Comparison of ENCODE assay signal across 25 mouse cellular contexts in the genomic region with DNA sequence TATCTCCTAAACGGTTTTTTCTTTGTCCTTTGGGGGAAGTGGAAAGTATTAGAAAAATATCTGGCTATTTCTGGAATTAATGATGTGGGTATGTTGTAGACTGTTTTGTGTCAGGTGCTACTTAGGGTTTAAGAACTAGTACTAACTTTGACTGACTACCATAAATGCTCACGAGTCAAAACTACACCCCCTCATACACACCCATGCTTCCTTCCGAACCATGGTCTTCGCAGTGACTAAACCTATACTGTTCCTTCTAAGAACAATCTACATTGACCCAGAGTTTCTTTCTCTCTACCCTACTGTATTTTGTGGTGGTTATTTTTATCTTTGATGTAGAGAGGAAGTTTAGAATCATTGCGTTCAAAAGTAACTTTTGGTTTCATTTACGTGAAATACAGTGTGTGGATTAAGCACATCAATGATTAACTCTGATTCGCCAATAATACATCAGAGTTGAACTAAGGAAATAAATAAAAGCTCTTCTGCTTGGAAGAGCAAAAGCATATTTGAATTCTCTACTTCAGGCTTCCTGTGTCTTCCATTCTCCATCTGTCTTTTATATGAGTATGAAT.
A peak's percentile ranks its signal among the peaks of the same experiment; 100 is the strongest.
DNase-seq lines count a peak whose midpoint lies in the region; ATAC-seq and TF ChIP-seq lines count a peak whose summit lies in the region.
"Had no signal": no experiment of that assay in that cellular context is flagged by ENCODE, and none has a peak within 500 bp of the region (broad histone marks: within the 10 kb centered on the region; RNA-seq: fewer than 3 reads in every experiment).

No protein-coding gene starts in this region.

- no peak overlapping the region for H3K4me3 ChIP-seq in kidney, adult 2 months (ENCODE audit: insufficient read depth, low read depth, low read length)
- no peak overlapping the region for H3K4me3 ChIP-seq in myocyte
- H3K4me3 ChIP-seq: embryonic facial prominence, embryonic 15.5 days; limb, embryonic 15.5 days; neural tube, embryonic 15.5 days had no signal

- ATAC-seq in common myeloid progenitor, adult 5-6 weeks (replicated peaks; ENCODE audit: low read depth, poor library complexity, severe bottlenecking), result 0 out of 2 replicates have a peak, but pooled peaks have one; percentile 29
- ATAC-seq: forebrain, embryonic 14.5 days; intestine, embryonic 16.5 days; midbrain, embryonic 16.5 days had no signal

- H3K4me2 ChIP-seq in myocyte (ENCODE audit: low read depth), result peak overlapping the region; percentile 7
- H3K4me2 ChIP-seq: embryonic facial prominence, embryonic 15.5 days; hindbrain, embryonic 14.5 days; limb, embryonic 15.5 days; neural tube, embryonic 15.5 days had no signal

- TF ChIP-seq POLR2A in kidney, adult 2 months (IDR thresholded peaks at IDR 0.05; ENCODE audit: low read depth, low read length), result no peak
- no peak for TF ChIP-seq POLR2A in myocyte (IDR thresholded peaks at IDR 0.05; ENCODE audit: insufficient read length, low read depth)

- no peaks in the 10 kb centered on the region for H3K79me2 ChIP-seq in myocyte (ENCODE audit: control insufficient read depth, insufficient read depth)

- H3K27me3 ChIP-seq in kidney, adult 2 months (replicated peaks; ENCODE audit: control insufficient read depth, insufficient read depth, low read length), result no peaks in the 10 kb centered on the region
- H3K27me3 ChIP-seq in myocyte (ENCODE audit: control insufficient read depth, insufficient read depth, insufficient read length), result no peaks in the 10 kb centered on the region
- H3K27me3 ChIP-seq: embryonic facial prominence, embryonic 15.5 days; limb, embryonic 15.5 days; neural tube, embryonic 15.5 days had no signal

- no peaks in the 10 kb centered on the region for H3K4me1 ChIP-seq in kidney, adult 2 months (ENCODE audit: control insufficient read depth, insufficient read depth, low read length)
- H3K4me1 ChIP-seq: embryonic facial prominence, embryonic 15.5 days; limb, embryonic 15.5 days; neural tube, embryonic 15.5 days had no signal

- peak; percentile 38 for DNase-seq in kidney, adult 2 months
- no peak for DNase-seq in kidney, adult 8-10 months
- DNase-seq in CD4-positive helper T cell, adult 2 months (ENCODE audit: low read depth, low spot score), result peak; percentile 57
- no peak for DNase-seq in cerebellum, postnatal 14 days
- no peak for DNase-seq in gastrocnemius, postnatal 10 days
- no peak for DNase-seq in retina, embryonic 14.5 days (ENCODE audit: low spot score)
- DNase-seq: adrenal gland, postnatal 14 days; cerebellum, adult 2 months; gastrocnemius, postnatal 14 days; heart, adult 18-20 months; heart, postnatal 36 days; left cerebral cortex, postnatal 4 days; lung, adult 18-20 months; lung, postnatal 14 days; right cerebral cortex, postnatal 14 days had no signal

- H3ac ChIP-seq in myocyte (ENCODE audit: control insufficient read depth, insufficient read length), result no peak overlapping the region

- no peak overlapping the region for H3K27ac ChIP-seq in kidney, adult 2 months (ENCODE audit: insufficient read depth, low read depth, low read length)
- H3K27ac ChIP-seq: embryonic facial prominence, embryonic 15.5 days; hindbrain, embryonic 14.5 days; kidney, postnatal 0 days; limb, embryonic 15.5 days; neural tube, embryonic 15.5 days had no signal

- WGBS in kidney, adult 2 months, result 57% methylated on average over 7 of the region's 7 CpGs

- no peak for TF ChIP-seq CTCF in kidney, adult 2 months (conservative IDR thresholded peaks at IDR 0.05; ENCODE audit: insufficient read depth, insufficient read length, low read depth, low read length)

- no peaks in the 10 kb centered on the region for H3K36me3 ChIP-seq in kidney, adult 2 months (ENCODE audit: control insufficient read depth, insufficient read depth, low read length)
- no peaks in the 10 kb centered on the region for H3K36me3 ChIP-seq in myocyte (ENCODE audit: control insufficient read depth, insufficient read depth)
- H3K36me3 ChIP-seq: embryonic facial prominence, embryonic 15.5 days; limb, embryonic 15.5 days; neural tube, embryonic 15.5 days had no signal

TF ChIP-seq in myocyte, 11 proteins besides CTCF, POLR2A, EP300 and RAD21:
- TF ChIP-seq USF1 (IDR thresholded peaks at IDR 0.05; ENCODE audit: low read depth) (no peak), E2F4 (IDR thresholded peaks at IDR 0.05; ENCODE audit: insufficient read depth) (no peak), MYOD1 (IDR thresholded peaks at IDR 0.05; ENCODE audit: control insufficient read depth in 1 of 3, insufficient read length in 2 of 3, low read depth in 2 of 3) (no peak), TCF3 (IDR thresholded peaks at IDR 0.05; ENCODE audit: insufficient read length, low read depth) (no peak), SRF (IDR thresholded peaks at IDR 0.05; ENCODE audit: control insufficient read depth, insufficient read length, low read depth) (no peak), TCF12 (IDR thresholded peaks at IDR 0.05; ENCODE audit: insufficient read depth, poor library complexity, severe bottlenecking) (no peak), MYOG (IDR thresholded peaks at IDR 0.05; ENCODE audit: control insufficient read depth in 1 of 3, insufficient read depth in 1 of 3, insufficient read length in 2 of 3, low read depth in 2 of 3) (no peak), MAX (IDR thresholded peaks at IDR 0.05; ENCODE audit: low read depth) (no peak), REST (IDR thresholded peaks at IDR 0.05; ENCODE audit: insufficient read depth, insufficient read length) (no peak), POLR2AphosphoS2 (IDR thresholded peaks at IDR 0.05; ENCODE audit: insufficient read length, low read depth) (no peak), CEBPB (IDR thresholded peaks at IDR 0.05; ENCODE audit: insufficient read depth, poor library complexity, severe bottlenecking) (no peak)

Comparison
In these comparisons a context has a peak if more than half of its experiments do, and no peak if none do; other contexts are left out.
1. DNase-seq: peak in kidney, adult 2 months (single experiment) and CD4-positive helper T cell, adult 2 months (single experiment); none in kidney, adult 8-10 months (0 of 2), cerebellum, postnatal 14 days (0 of 2), gastrocnemius, postnatal 10 days (single experiment) and retina, embryonic 14.5 days (single experiment).